Mouse (Mus musculus): ENCODE data around the gene Adora1.

The Adora1 gene

DNA sequence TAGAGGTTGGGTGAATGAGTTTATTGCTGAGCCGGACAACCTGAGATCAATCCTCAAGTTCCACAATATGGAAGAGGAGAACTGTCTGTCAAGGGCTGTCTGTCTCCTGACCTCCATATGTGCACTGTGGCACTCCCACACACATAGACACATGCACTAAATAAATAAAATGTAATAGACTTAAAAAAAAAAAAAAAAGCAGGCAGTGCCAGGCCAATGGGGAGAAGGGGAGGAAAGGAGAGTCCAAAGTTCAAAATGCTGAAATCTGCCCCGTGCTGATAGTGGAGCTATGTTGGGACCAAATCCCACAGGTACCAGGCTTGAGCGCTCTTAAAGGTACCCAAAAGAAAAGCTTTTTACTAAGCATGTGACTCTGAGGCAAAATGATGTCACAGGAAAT is 2.2 kb upstream of the Adora1 start:
- no peak for DNase-seq

DNA sequence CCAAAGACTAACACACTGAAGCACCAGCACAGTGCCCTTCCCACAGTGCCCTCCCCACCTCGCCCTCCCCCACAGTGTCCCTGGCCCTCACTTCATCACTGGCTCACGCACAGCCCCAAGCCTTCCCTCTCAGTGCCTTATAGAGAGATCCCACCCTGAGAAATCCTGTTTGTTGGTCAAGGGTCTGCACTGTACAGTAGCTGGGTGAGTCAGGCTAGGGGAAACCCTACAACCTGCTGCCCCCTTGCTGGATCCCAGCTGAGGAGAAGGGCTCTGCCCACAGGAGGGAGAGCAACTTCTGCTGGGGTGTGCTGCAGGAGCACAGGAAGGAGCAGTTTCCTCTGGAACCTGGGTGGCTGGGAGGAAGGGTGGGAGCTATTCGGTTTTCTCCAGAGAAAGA is 911 bp upstream of the Adora1 start:
- DNase-seq: no peak

- peak; percentile 88 for DNase-seq
Observed at GRCm38 (mm10) chr1:134234455-134235390, 508 bp downstream of the Adora1 start.

DNA sequence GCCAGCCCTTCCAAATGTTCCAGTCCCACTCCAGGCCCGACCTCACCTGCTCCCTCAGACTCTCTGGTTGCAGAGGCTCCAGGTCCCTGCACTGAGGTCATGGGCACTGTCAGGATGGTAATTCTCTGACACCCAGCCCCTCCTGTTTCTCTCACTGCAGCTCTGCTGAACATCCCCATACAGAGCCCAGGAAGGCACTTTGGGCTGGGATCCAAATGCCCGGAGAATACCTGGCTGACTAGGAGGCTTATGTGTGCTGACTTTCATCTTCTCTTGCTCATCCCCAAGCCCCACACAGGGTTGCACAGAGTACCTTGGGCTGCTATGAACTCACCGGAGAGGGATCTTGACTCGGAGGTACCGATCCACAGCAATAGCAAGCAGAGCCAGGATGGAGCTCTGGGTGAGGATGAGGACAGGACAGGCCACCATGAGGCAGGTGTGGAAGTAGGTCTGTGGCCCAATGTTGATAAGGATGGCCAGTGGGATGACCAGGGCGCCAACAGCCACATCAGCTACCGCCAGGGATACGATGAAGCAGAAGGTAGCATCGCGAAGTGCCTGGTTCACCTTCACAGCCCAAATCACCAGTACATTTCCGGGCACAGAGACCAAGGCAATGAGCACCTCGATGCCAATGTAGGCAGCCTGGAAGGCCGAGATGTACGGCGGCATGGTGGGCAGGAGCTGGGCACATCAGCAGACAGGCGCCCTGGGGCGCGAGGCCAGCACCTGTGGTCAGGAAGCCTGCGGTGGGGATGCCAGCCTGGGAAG is 1.4 kb downstream of the Adora1 start:
- peak; percentile 78 for DNase-seq

GRCm38 (mm10) chr1:134232778-134233531 is 2.3 kb downstream of the Adora1 start:
- peak; percentile 86 for DNase-seq

- DNase-seq: peak; percentile 70
Observed at GRCm38 (mm10) chr1:134232326-134232725, 2.9 kb downstream of the Adora1 start.

DNA sequence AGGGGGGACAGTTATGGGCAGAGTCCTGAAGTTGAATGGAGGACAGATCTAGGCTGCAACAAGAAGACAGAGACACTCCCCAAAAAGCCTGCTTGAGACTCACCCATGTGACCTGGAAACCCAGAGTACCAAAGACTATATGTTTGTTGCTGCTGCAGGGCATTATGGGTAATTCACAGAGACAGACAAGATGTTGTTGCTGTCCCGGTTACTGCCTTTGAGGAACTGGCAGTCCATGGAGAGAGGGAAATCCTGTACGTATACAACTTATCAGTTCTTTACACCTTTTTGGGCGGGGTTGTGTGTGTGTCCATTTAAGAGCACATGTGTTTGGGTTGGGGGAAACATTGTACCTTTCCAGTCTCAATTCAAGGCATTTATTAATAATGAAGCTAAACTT is 3.5 kb downstream of the Adora1 start:
- peak; percentile 39 for DNase-seq

GRCm38 (mm10) chr1:134231270-134231669 is 4.0 kb downstream of the Adora1 start:
- DNase-seq: peak; percentile 81

GRCm38 (mm10) chr1:134230638-134231228 is 4.5 kb downstream of the Adora1 start:
- DNase-seq: peak; percentile 45

GRCm38 (mm10) chr1:134229806-134230575 is 5.2 kb downstream of the Adora1 start:
- DNase-seq: peak; percentile 54

- no peak for DNase-seq
Observed at GRCm38 (mm10) chr1:134226739-134227138, 8.5 kb downstream of the Adora1 start.

GRCm38 (mm10) chr1:134225375-134225774 is 9.9 kb downstream of the Adora1 start:
- DNase-seq: no peak

DNA sequence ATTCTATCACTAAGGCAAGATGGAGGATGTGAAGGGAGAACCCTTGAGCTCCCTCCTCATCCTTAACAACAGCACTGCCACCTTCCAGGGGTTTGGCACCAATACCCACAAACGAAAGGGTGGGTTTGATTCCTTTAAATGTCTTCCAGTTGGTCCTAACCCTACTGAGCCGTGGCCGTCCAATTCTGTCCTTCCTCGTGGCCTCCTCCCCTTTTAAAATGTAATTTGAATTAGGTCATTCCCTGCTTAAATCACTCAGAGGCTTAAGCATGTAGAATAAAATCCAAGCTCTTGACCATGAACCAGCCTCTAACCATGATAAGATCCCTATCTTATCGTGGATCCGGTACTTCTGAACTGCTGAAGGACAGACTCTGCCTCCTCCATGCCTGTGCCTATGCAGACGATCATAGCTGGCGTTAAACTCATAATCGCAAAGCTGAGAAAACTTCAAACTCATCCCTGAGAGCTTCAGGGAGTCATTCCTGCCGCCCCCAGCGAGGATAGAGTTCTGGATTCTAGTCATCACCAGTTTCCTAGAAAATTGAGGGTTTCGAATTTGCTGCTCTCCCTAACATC is 10.5 kb downstream of the Adora1 start:
- no peak for DNase-seq

DNA sequence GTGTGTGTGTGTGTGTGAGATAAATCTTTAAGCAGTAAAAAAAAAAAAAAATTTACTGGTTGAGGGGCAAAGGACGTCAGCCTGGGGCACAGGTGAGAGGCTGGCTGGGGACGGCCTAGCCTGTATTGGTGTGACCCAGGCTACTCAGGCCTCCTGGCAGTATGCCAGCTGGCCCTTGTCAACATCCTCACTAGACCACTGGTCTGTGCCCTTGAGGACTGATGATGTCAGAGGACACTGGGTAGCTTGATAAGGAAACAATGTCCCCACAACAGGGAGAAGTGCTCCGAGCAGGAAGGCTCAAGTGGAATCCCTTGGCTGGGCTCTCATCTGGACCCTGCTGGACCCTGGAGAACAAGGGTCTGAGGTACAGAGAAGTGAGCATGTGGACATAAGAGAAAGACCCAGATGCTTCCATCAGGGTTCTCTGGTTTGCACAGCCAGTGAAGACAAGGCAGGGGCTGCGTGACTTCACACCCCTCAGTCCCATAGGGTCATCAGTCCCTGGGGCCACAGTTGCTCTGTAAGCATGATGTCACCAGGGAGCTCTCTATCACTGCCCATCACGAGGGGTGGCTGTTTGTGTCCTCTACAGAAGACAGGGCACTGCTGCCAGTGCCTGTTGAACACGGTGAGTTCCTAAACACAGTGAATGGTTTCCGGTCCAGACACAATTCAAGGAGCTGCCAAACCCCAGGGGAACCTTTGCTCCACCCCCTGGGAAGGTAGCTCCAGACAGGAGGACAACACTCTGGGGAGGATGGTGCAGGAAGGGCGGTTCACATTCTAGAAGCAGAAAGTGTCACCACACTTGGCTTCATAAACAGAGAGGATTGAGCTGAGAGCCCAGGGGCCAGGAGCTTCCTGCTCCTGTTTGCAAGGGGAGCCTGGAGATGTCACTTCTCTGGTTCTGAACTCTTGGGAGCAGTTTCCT is 12.8 kb downstream of the Adora1 start:
- DNase-seq: no peak

GRCm38 (mm10) chr1:134221172-134221571 is 14.1 kb downstream of the Adora1 start:
- DNase-seq: no peak

DNA sequence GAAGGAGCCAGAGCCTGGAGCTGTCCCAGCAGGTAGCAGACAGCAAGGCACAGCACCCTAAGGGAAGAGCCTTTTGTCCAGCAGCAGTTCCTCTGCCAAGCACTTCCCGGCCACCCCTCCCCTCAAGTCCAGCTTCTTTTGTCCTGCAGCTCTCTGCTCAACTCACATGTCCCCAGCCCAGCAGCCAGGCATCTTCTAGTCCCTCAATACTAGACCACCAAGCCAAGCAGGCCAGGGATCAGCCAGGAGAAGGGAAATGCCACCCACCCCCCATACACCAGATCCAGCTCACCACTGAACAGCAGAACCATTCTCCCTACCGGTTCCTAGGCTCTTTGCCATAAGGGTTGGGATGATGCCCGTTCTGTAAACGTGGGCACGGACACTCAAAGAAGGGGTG is 15.6 kb downstream of the Adora1 start:
- no peak for DNase-seq

GRCm38 (mm10) chr1:134217942-134218341 is 17.3 kb downstream of the Adora1 start:
- DNase-seq: no peak

DNA sequence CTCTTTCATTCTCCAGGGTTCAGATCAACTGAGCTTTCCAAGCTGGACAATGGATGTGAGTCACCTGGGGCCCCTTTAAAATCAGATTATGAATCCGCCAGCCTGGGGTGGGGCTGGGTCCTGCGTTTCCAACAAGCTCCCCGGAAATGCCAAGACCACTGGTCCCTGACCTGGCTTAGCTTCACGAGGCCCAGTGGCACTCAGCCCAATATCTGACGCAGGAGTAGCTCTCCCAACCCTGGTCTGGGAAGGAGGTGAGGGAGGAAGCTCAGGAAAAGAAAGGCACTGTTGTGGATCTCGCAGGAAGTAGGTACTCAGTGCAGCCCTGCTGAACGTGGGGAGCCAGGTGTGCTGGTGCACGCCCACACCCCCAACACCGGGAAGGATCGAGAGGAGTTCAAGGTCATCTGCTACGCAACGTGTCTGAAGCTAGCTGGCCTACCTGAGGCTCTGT is 18.2 kb downstream of the Adora1 start:
- DNase-seq: no peak

DNA sequence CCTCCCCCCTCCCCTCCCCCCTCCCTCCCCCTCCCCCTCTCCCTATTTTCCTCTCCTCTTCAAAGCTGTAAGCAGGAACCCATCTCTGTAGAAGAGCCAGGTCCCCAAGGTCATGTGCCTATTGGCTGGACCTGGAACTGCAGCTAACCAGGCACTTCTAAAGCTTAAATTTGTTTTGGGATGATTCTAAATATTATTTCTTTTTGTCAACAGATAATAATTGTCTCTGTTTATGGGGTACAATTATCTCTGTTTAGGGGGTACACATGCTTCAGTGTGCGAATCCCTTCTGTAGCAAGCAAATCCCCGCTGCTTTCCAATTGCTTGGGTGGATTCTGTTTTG is 18.6 kb downstream of the Adora1 start:
- DNase-seq: no peak
